Mouse (Mus musculus): Measurements from ENCODE around the gene Apof. TPM values are rescaled to one million over a fixed set of nuclear protein-coding genes. Genes with fewer than 3 reads are reported as not detected.

Gene Apof
- total RNA-seq, 2 experiments from 2014 or later, result not detected

DNA sequence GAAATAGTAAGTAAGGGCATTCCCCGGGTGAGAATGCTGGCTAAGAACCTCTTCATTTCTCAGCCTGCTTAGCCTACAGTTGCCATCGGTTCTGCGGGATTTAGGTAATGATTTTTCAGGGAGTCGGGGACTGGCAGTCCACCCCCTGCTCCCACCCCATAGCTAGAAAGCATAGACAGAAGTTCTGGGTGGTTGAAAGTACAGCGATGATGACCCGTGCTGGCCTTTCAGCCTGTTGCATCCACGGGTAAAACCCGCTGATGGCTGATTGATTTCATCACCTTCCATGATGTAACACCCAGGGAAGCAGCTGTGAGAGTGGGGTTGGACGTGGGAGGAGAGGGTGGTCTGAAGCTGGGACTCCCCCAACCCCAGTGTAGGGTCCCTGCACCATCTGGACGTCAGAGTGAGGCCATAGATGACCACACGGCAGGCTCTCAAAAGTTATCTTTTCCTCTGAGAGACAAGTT lies 30.3 kb downstream of the Apof start, which contains the start of gene Il23a:
Gene Il23a (minus strand): TSS at position 51 of the 470 bp plus-strand sequence.
- DNase-seq, result no peak

DNA sequence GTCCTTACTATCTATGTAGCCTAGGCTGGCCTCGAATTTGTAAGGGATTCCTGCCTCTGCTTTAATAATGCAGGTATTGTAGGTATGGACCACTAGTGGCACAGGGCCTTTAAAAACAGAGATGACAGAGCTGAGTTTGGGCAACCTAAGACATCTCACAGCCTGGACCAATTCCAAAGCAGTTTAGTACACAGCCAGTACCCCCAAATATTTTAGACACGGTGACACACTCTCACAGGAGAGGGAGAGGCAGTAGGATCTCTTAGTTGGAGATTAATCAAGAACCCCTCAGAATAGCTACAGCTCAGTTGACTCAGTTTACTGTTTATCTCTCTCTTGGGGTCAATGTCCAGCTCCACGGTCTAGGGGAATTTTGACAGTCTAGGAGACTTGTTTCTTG lies 33.9 kb downstream of the Apof start:
- no peak for DNase-seq

GRCm38 (mm10) chr10:128302785-128303125 lies 34.3 kb downstream of the Apof start:
- DNase-seq, result no peak

GRCm38 (mm10) chr10:128303126-128304021 lies 34.9 kb downstream of the Apof start, which contains the start of gene Pan2:
TSS of gene Pan2 (plus strand) at chr10:128303335.
- peak; percentile 100 for DNase-seq

DNA sequence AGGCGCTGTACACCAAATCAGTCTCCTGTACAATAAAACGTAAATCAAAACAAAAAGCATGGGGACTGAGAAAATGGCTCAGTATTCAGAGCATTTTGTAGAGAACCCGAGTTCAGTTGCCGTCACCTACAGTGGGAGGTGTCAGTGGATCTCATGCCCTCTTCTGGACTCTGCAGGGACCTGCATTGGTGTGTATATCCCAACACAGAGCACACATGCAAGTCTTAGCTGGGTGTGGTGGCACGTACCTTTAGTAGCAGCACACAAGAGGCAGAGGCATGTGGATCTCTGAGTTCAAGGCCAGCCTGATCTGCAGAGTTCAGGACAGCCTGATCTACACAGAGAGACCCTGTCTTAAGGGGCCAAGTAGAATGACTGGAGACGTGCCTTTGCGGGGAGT lies 41.2 kb downstream of the Apof start:
- no peak for DNase-seq

DNA sequence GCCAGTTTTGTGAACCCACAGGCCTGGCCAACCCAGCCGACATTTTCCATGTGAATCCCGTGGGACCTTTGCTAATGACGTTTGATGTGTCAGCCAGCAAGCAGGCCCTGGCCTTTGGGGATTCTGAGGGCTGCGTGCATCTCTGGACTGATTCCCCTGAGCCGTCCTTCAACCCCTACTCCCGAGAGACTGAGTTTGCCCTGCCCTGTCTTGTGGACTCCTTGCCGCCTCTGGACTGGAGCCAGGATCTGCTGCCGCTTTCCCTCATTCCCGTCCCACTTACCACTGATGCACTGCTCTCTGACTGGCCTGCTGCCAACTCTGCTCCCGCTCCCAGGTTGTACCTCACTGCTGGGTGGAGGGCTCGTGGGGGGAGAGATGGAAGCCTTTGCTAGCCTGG lies 41.7 kb downstream of the Apof start:
- no peak for DNase-seq

DNA sequence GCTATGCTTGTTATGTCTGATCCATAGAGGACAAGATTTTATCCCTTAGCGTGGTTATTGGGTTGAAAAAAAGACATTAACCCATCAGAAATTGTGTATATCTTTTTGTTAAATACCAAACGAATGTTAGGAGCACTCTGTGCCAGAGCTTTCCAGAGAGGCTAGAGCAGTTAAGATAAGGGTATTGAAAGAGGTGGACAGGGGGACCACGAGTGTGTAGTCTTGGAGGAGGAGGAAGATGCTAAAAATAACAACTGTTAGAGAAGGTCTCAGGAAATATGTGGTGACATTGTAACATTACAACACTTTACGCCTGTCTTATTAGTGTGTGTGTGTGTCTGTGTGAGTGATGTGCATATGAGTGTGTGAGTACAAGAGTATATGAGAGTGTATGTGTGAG lies 42.4 kb downstream of the Apof start:
- DNase-seq, result no peak

- no peak for DNase-seq
Measured at GRCm38 (mm10) chr10:128315578-128315977, 47.1 kb downstream of the Apof start.

Other genes starting within 250 kb of the Apof start
- 100 to 1,000 TPM; 339 to 340 TPM for gene Naca, start 233.1 kb upstream of the Apof start, total RNA-seq (2021)
- gene Ptges3, start 209.7 kb upstream of the Apof start, total RNA-seq (2021), result 10 to 100 TPM; 61.5 to 62.3 TPM
- gene Atp5b, start 185.4 kb upstream of the Apof start, total RNA-seq (2021), result 1,000 to 10,000 TPM; 3,933 to 4,186 TPM
- 10 to 100 TPM; 11.4 to 12.0 TPM for gene Baz2a, start 177.1 kb upstream of the Apof start, total RNA-seq (2021)
- 10 to 100 TPM; 54.4 to 61.5 TPM for gene Rbms2, start 88.4 kb upstream of the Apof start, total RNA-seq (2021)
- gene Gls2, start 74.2 kb upstream of the Apof start, total RNA-seq (2021), result under 1 TPM; 0.41 to 0.94 TPM
- 10 to 100 TPM; 31.0 to 35.6 TPM for gene Spryd4, start 56.9 kb upstream of the Apof start, total RNA-seq (2021)
- gene Mip, start 42.8 kb upstream of the Apof start, total RNA-seq (2021), result under 1 TPM in 1 of 2 experiments, not detected in 1; 0.13 TPM
- gene Timeless, start 36.6 kb upstream of the Apof start, total RNA-seq (2021), result 1 to 10 TPM; 2.0 to 3.5 TPM
- not detected for gene Apon, start 14.6 kb upstream of the Apof start, total RNA-seq (2021)
- 1 to 10 TPM; 4.6 to 4.7 TPM for gene Stat2, start 1.9 kb downstream of the Apof start, total RNA-seq (2021)
- not detected for gene Il23a, start 30.1 kb downstream of the Apof start, total RNA-seq (2021)
- gene Pan2, start 34.7 kb downstream of the Apof start, total RNA-seq (2021), result 1 to 10 TPM; 5.1 to 5.4 TPM
- gene Cnpy2, start 53.8 kb downstream of the Apof start, total RNA-seq (2021), result 10 to 100 TPM; 45.5 to 47.9 TPM
- 100 to 1,000 TPM; 589 to 611 TPM for gene Cs, start 69.1 kb downstream of the Apof start, total RNA-seq (2021)
- 100 to 1,000 TPM; 443 to 454 TPM for gene Coq10a, start 100.3 kb downstream of the Apof start, total RNA-seq (2021)
- gene Ankrd52, start 108.4 kb downstream of the Apof start, total RNA-seq (2021), result 10 to 100 TPM; 61.5 to 70.1 TPM
- gene Slc39a5, start 132.6 kb downstream of the Apof start, total RNA-seq (2021), result not detected
- 10 to 100 TPM; 44.7 to 47.9 TPM for gene Nabp2, start 142.8 kb downstream of the Apof start, total RNA-seq (2021)
- 10 to 100 TPM; 10.7 to 11.5 TPM for gene Rnf41, start 143.0 kb downstream of the Apof start, total RNA-seq (2021)
- gene Smarcc2, start 190.6 kb downstream of the Apof start, total RNA-seq (2021), result 10 to 100 TPM; 40.7 to 43.9 TPM
- gene Myl6, start 225.5 kb downstream of the Apof start, total RNA-seq (2021), result 100 to 1,000 TPM; 179 to 253 TPM
- gene Myl6b, start 230.0 kb downstream of the Apof start, total RNA-seq (2021), result 10 to 100 TPM; 20.3 to 38.5 TPM